Mouse (Mus musculus) liver, embryonic 16.5 days (tissue): ENCODE data around the gene Rspo3. TPM values are rescaled to one million over a fixed set of nuclear protein-coding genes. Genes with fewer than 3 reads are reported as not detected.

ENCODE experiments used
- ATAC-seq: fragments of 200-750 bp; cut with Nextera tagmentation; 2 replicates; pipeline ENCODE4 v1.8.0; 2017; ENCODE audit warnings: low read depth, mild to moderate bottlenecking, moderate number of reproducible peaks, moderate library complexity
- H3K27ac ChIP-seq: fragments of 300-500 bp; sonication (generic); 2 replicates; pipeline ENCODE4 v1.5.1; 2014; ENCODE audit warnings: mild to moderate bottlenecking, low read length
- H3K27me3 ChIP-seq: fragments of 300-500 bp; sonication (generic); 2 replicates; pipeline ENCODE4 v1.6.1; 2014; ENCODE audit warnings: low read depth, low read length, mixed read lengths; ENCODE audit not compliant: control insufficient read depth, insufficient read depth
- H3K36me3 ChIP-seq: fragments of 300-500 bp; sonication (generic); 2 replicates; pipeline ENCODE4 v1.6.1; 2014; ENCODE audit warnings: mild to moderate bottlenecking; ENCODE audit not compliant: control insufficient read depth, insufficient read depth
- H3K4me1 ChIP-seq: fragments of 300-500 bp; sonication (generic); 2 replicates; pipeline ENCODE4 v1.6.1; 2014; ENCODE audit warnings: low read depth, low read length, mixed read lengths; ENCODE audit not compliant: control insufficient read depth
- H3K4me2 ChIP-seq: fragments of 300-500 bp; sonication (generic); 2 replicates; pipeline ENCODE4 v1.6.1; 2014; ENCODE audit warnings: low read depth, low read length, mixed read lengths
- H3K4me3 ChIP-seq: fragments of 300-500 bp; sonication (generic); 2 replicates; pipeline ENCODE4 v1.5.1; 2014; ENCODE audit warnings: low read depth, mild to moderate bottlenecking, low read length
- H3K9ac ChIP-seq: fragments of 300-500 bp; sonication (generic); 2 replicates; pipeline ENCODE4 v1.6.1; 2014; ENCODE audit warnings: low read depth, low read length
- H3K9me3 ChIP-seq: fragments of 300-500 bp; sonication (generic); replicated peaks from 2 replicates; pipeline ENCODE4 v1.6.1; 2016; ENCODE audit warnings: low read length; ENCODE audit not compliant: control insufficient read depth
- WGBS: fragments of 180-500 bp; shearing (Covaris S2); extraction: QIAGEN DNeasy Blood & Tissue Kit; methylation state at CpG from one replicate; pipeline ENCODE4 v1.1.7; 2014; ENCODE audit not compliant: insufficient replicate concordance; 5-methylcytosine and 5-hydroxymethylcytosine counted together
- polyA plus RNA-seq: library from polyadenylated mRNA; unstranded; fragments of >200 nt; fragmentation: Nextera tagmentation; extraction: Ambion mirVana; gene quantifications from 2 replicates; pipeline ENCODE4 v1.2.1, GENCODE M21; 2015

Rspo3 gene
- polyA plus RNA-seq, 1 experiment from 2014 or later: 1.7 TPM

DNA sequence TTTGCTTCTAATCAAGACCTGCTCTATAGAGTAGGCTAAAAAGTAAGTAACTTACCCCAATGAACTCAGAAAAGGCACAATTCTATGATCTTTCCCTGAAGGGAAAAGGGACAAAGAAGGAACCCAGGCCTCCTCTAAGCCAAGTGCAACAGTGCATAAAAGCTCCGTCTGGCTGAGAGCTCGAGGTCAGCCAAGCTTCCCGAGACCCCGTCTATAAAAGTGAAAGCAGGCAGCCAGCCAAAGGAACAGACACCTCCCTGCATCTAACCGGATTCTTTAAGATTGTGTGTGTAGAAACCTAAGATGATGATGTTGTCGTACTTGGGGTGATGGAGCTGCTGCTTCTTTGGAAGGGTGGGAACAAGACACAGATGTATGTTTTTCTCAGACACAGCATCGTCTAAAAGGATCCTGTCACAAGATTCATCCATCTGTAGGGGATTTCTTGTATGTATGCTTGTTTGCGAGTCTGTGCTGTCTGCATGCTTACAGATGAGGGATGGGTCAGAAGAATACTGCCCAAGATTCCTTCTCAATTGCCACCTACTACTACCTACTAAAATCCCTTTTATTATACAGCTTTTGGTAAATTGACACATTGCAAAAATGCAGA is 132.9 kb downstream of the Rspo3 start:
- no peaks in the 10 kb centered on the region for H3K27me3 ChIP-seq
- ATAC-seq: no peak

More for the DNA sequence above, 132.9 kb downstream of the Rspo3 start:
- no peak overlapping the region for H3K4me3 ChIP-seq
- H3K9ac ChIP-seq: no peak overlapping the region
- no peak overlapping the region for H3K4me2 ChIP-seq
- H3K9me3 ChIP-seq: no peaks in the 10 kb centered on the region
- H3K4me1 ChIP-seq: no peaks in the 10 kb centered on the region
- 58% methylated on average over 8 of the region's 8 CpGs for WGBS
- no peak overlapping the region for H3K27ac ChIP-seq
- H3K36me3 ChIP-seq: no peaks in the 10 kb centered on the region

Other genes starting within 250 kb of the Rspo3 start
- gene Echdc1, start 222.7 kb downstream of the Rspo3 start, polyA plus RNA-seq: 18.7 and 19.0 TPM in 2 replicates
- 14.8 and 15.8 TPM in 2 replicates for gene Rnf146, start 173.4 kb downstream of the Rspo3 start, polyA plus RNA-seq